Mouse (Mus musculus) adrenal gland, adult 2 months (tissue): ENCODE results near the gene Dnajb1. TPM values are rescaled to one million over a fixed set of nuclear protein-coding genes. Genes with fewer than 3 reads are reported as not detected.
"Not testable (repeated sequence)": the region's sequence is repeated elsewhere in the genome, so short reads cannot be mapped to it uniquely, and the experiment has no call there.

Experiments used
- DNase-seq: peaks from one replicate; pipeline ENCODE4 v3.0.0; 2021
- polyA plus RNA-seq: library from polyadenylated mRNA; depleted of rRNA; stranded (reverse); fragments of >200 nt; gene quantifications from 2 replicates; pipeline ENCODE4 v1.2.3, GENCODE M21; 2012
- total RNA-seq, 2 experiments: library from RNA; stranded (reverse); gene quantifications; 2 replicates each; pipeline ENCODE4 v1.2.3; 2021

Dnajb1 gene
- total and polyA plus RNA-seq, 3 experiments, result 21.8 to 61.9 (median 27.3) TPM

- DNase-seq, result peak; percentile 62
Measured at GRCm38 (mm10) chr8:83578131-83579055, 29.6 kb upstream of the Dnajb1 start.

- no peak for DNase-seq
Measured at GRCm38 (mm10) chr8:83579676-83580075, 28.3 kb upstream of the Dnajb1 start.

GRCm38 (mm10) chr8:83580826-83581225, 27.2 kb upstream of the Dnajb1 start:
- peak; percentile 15 for DNase-seq

- DNase-seq, result peak; percentile 10
Measured at GRCm38 (mm10) chr8:83582226-83582625, 25.8 kb upstream of the Dnajb1 start.

GRCm38 (mm10) chr8:83583236-83583635, 24.8 kb upstream of the Dnajb1 start:
- DNase-seq, result no peak

GRCm38 (mm10) chr8:83584771-83585170, 23.2 kb upstream of the Dnajb1 start:
- DNase-seq, result no peak

DNA sequence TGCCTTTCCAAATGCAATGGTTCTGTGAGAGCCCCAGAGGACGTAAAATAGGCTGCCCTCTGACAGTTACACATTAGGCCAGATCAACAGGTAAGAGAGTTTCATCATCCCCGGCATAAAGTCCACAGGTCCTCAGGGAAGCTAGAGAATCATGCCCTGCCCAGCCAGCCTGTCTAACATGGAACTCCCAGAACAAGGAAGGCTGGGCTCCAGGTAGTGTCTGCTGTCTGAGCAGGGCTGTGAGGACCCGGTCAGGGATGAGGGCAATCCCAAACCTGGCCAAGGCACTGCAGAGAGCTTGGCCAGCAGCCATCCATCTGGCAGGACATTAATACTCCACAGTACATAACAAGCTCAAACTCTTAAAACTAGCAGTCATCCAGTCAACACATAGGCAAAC, 22.7 kb upstream of the Dnajb1 start:
- DNase-seq, result peak; percentile 42

DNA sequence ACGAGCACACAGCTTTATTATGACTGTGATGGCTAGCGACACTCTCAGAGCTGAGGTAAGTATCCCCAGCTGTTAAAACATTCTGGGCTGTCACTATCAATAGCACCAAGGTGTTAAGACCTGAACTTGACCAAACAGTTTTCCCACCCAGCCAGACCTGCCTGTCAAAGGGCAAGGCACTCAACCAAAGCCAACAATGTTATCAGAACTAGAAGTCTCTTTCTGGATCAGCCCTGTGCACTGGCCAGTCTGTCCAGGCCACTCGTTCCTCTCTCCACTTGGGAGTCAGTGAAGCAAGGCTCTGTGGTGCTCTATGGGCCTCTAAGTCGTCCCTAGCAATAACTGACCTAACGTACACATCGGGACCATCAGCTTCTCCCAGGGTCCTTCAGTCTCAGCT, 20.3 kb upstream of the Dnajb1 start:
- DNase-seq, result no peak

GRCm38 (mm10) chr8:83588886-83589285, 19.1 kb upstream of the Dnajb1 start:
- no peak for DNase-seq

DNA sequence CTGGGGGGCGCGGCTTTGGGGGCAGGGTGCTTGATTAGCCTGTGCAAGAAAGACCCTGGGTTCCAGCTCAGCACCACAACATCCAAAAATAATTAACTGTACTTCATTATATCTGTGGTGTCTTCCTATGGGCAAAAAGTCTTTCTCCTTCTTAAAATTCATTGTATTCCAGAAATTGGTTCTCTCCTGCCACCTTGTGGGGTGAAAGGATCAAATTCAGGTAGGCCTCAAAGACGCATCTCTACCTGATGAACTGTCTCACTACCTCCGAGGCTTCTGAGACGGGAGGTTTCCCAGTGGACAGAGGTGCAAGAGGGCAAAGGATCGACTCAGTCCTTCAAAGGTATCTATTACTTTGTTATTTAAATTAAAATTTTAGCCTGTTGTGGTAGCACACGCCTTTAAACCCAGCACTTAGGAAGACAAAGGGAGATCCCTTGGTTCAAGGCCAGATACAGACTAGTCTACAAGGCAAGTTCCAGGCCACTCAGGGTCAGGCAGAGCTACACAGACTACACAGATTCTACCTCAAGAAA, 17.4 kb upstream of the Dnajb1 start:
- DNase-seq, result no peak

DNA sequence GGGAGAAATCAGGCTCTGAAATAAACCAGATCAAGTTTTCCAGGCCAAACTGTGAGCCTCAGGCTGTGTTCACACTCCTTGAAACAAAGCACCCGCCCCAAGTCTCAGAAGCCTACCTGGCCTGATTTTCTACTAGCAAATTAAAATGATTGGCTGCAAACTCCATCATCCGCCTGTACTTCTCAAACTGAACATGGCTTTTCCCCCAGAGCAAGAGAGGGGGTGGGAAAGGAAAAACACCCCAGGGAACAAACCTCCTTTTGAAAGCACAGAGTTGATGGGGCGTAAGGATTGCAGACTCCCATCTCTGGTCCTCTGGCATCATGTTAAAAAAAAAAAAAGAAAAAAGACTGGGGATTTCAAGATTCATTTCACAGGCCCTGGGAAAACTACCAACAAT, 15.3 kb upstream of the Dnajb1 start:
- no peak for DNase-seq

GRCm38 (mm10) chr8:83593325-83594166, 14.4 kb upstream of the Dnajb1 start:
- peak; percentile 0 for DNase-seq

DNA sequence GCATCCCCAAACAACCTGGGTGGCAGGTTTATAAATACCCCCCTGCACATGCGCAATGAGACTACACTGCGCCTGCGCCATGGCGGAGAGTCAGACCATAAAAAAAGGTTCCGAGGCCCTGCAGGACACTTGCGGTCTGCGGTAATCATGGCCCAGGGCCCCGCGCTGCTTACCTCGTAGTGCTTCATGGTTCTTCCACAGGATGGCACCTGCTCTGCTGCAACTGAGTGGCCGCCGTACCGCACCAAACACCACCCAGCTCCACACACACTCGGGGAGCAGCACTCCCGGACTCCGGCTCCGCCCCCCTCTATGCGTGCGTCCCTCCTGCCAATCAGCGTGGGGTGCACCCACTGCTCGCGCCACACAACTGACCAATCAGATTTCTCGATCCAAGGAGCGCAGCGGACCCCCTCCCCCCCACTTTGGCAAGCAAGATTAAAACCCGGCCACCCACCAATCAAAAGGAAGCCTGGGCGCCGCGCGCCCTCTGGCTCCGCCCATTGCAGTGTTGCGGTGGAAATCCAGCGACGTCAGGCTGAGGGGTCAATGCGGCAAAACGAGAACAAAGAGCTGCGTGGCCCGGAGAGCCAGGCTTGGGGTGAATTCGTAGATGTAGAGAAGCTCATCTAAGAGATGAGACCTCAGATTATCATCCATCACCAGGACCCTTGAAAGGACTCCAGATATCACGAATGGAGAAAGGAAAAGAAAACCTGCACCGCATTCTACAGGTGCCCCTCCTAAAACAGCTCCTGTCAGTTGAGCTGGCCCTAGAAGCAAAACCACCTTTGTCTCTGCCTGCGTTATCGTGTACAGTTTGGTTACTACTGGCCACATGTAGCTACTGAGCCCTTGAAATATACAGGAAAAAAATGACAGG, 13.6 kb upstream of the Dnajb1 start:
- DNase-seq, result peak; percentile 98

GRCm38 (mm10) chr8:83595050-83595345, 13.0 kb upstream of the Dnajb1 start:
- not testable (repeated sequence) for DNase-seq

DNA sequence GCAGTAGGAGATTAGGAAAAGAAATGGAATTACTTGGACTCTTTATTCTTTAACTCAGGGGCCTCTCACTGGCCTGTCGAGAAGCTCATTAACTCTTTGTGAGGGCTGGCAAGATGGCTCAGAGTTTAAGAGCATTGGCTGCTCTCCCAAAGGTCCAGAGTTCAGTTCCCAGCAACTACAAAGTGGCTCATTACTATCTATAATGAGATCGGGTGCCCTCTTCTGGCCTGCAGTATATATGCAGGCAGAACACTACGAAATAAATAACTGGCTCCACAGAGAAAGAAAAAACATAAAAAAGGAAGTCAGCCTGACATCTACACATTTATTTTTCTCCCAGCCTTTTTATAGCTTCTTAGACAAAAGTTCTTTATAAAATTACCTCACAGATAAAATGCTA, 11.6 kb upstream of the Dnajb1 start:
- no peak for DNase-seq

DNA sequence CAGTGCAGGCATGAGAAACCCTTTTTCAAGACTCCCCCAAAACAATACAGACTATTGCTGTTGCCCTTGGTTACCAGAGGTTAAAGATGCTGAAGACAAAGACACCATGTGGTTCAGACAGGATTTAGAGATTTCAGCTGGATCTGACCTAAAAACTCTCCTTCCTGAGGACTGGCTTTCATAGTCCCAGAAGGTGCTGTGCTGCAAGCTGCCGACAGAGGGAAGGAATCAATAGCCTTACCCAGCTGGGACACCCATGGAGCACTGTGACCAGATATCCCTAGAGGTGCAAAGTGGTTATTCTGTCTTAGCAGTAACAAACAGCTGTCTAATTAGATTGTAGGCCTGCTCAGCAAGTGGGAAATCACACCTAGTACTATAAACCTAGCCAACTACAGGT, 9.8 kb upstream of the Dnajb1 start:
- no peak for DNase-seq

DNA sequence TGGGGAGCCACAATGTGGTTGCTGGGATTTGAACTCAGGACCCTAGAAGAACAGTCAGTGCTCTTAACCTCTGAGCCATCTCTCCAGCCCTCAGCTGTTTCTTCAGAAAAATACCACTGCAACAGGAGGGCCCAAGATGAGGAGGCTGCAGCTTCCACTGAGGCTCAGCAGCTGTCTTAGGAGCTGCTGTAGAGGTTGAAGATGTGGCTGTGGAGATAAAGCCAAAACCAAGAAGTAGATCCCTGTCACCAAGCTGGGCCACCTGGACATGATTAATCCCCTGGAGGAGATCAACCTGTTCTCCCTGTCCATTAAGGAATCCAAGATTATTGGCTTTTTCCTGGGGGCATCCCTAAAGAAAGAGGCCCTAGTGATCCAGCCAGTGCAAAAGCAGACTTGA, 8.2 kb upstream of the Dnajb1 start:
- DNase-seq, result no peak

DNA sequence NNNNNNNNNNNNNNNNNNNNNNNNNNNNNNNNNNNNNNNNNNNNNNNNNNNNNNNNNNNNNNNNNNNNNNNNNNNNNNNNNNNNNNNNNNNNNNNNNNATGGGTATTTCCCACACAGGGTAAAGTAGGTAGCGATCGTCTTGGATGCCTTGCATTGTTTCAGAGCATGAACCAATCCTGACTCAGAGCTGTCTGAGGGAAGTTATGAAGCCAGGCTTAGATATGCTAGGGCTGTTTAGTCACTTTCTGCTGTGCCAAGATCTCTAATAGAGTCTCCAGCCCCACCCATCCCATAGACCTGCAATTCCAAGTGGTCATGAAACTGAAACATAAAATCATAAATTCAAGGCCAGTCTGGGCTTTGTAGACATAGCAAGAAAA, 5.4 kb upstream of the Dnajb1 start:
- peak; percentile 45 for DNase-seq

GRCm38 (mm10) chr8:83608398-83608829, 421 bp downstream of the Dnajb1 start:
- peak; percentile 93 for DNase-seq

GRCm38 (mm10) chr8:83609086-83609485, 1.1 kb downstream of the Dnajb1 start:
- DNase-seq, result no peak

DNA sequence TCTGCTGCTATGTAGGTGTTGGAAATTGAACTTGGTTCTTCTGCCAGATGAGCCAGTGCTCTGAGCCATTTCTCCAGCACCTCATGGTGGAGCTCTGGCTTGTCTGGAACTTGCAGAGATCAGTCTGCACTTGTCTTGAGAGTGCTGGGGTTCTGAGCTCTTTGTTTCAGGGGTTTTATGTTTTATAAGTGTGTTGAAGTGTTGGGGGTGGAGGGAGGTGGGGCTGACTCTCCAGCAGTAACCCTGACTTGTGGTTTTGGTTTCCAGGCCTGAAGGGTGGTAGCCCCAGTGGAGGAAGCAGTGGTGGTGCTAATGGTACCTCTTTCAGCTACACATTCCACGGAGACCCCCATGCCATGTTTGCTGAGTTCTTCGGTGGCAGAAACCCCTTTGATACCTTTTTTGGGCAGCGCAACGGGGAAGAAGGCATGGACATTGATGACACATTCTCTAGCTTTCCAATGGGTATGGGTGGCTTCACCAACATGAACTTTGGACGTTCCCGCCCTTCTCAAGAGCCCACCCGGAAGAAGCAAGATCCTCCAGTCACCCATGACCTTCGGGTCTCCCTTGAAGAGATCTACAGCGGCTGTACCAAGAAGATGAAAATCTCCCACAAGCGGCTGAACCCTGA, 1.7 kb downstream of the Dnajb1 start:
- no peak for DNase-seq
